ENCODE assay signal across 11 mouse cellular contexts in genomic region chr6:35027257-35027656, GRCm38 (mm10). TPM values are rescaled to one million over a fixed set of nuclear protein-coding genes. Genes with fewer than 3 reads are reported as not detected.
DNase-seq lines count a peak whose midpoint lies in the region; ATAC-seq and TF ChIP-seq lines count a peak whose summit lies in the region.
"Had no signal": no experiment of that assay in that cellular context is flagged by ENCODE, and none has a peak within 500 bp of the region (broad histone marks: within the 10 kb centered on the region; RNA-seq: fewer than 3 reads in every experiment).

No protein-coding gene starts in this region.

- H3K4me1 ChIP-seq in stomach, postnatal 0 days (replicated peaks; ENCODE audit: control insufficient read depth, insufficient read depth): peaks cover 7% of the 10 kb centered on the region

- intact Hi-C loops in gastrocnemius, postnatal 14 days (cut with DNase I; ENCODE audit: low total_unique reads): no loop called here

- peak; percentile 84 for ATAC-seq in stomach, postnatal 0 days (ENCODE audit: low FRiP score, low TSS enrichment)

- TF ChIP-seq EP300 in stomach, postnatal 0 days (optimal IDR thresholded peaks at IDR 0.05): no peak

- H3K9me3 ChIP-seq in stomach, postnatal 0 days (ENCODE audit: control insufficient read depth, low read length): no peaks in the 10 kb centered on the region
- H3K9me3 ChIP-seq: neural tube, embryonic 15.5 days had no signal

- no peak overlapping the region for H3K9ac ChIP-seq in stomach, postnatal 0 days (ENCODE audit: low read length)
- H3K9ac ChIP-seq: neural tube, embryonic 15.5 days had no signal

- WGBS in stomach, postnatal 0 days: 48% methylated on average over 6 of the region's 6 CpGs

- H3K4me2 ChIP-seq in stomach, postnatal 0 days (replicated peaks; ENCODE audit: low read depth): no peak overlapping the region
- H3K4me2 ChIP-seq: neural tube, embryonic 15.5 days had no signal

- TF ChIP-seq CTCF in stomach, postnatal 0 days (IDR thresholded peaks at IDR 0.05; ENCODE audit: low read depth): no peak

- peak overlapping the region; percentile 63; the same call in 1 of the 2 replicates for H3K27ac ChIP-seq in stomach, postnatal 0 days (replicated peaks)
- H3K27ac ChIP-seq: neural tube, embryonic 15.5 days had no signal

- H3K36me3 ChIP-seq in stomach, postnatal 0 days (ENCODE audit: control insufficient read depth, insufficient read depth, low read length): no peaks in the 10 kb centered on the region

- no peak overlapping the region for H3K4me3 ChIP-seq in stomach, postnatal 0 days (ENCODE audit: low read depth, low read length)
- H3K4me3 ChIP-seq: neural tube, embryonic 15.5 days had no signal

- no peaks in the 10 kb centered on the region for H3K27me3 ChIP-seq in stomach, postnatal 0 days (ENCODE audit: control insufficient read depth, insufficient read depth, low read length)
- H3K27me3 ChIP-seq: neural tube, embryonic 15.5 days had no signal

- peak; percentile 15 for DNase-seq in gastrocnemius, postnatal 14 days
- no peak for DNase-seq in gastrocnemius, adult 8-10 months (ENCODE audit: low spot score in 2 of 2)
- peak; percentile 41 for DNase-seq in urinary bladder, postnatal 14 days (ENCODE audit: low spot score)
- no peak for DNase-seq in urinary bladder, postnatal 25 days (ENCODE audit: low spot score)
- DNase-seq in cerebellum, postnatal 10 days: peak; percentile 40 to 44
- peak; percentile 37 for DNase-seq in stomach, postnatal 0 days (ENCODE audit: low spot score)
- DNase-seq in layer of hippocampus, adult 8-10 months (ENCODE audit: low spot score in 2 of 2): no peak
- no peak for DNase-seq in right cerebral cortex, postnatal 36 days (ENCODE audit: low spot score in 2 of 2)
- DNase-seq: adrenal gland, postnatal 14 days; kidney, adult 18-20 months had no signal

RNA-seq across cellular contexts. Expression of gene Slc23a4, which starts 39.1 kb away (rescaled TPM):
- under 1 TPM in 1 of 2 experiments, not detected in 1; 0.11 TPM for total RNA-seq in gastrocnemius, postnatal 14 days (2021)
- total RNA-seq in gastrocnemius, adult 8-10 months (2022): not detected
- 1.5 and 1.6 TPM in 2 replicates for polyA plus RNA-seq in stomach, postnatal 0 days (2015; fragmentation: Nextera tagmentation; extraction: Ambion mirVana)
- 1 to 10 TPM in 3 of 4 experiments, under 1 TPM in 1; 0.87 to 1.6 (median 1.2) TPM for total RNA-seq in layer of hippocampus, adult 8-10 months (2022)

Comparison
In these comparisons a context has a peak if more than half of its experiments do, and no peak if none do; other contexts are left out.
1. DNase-seq: peak in gastrocnemius, postnatal 14 days (single experiment), urinary bladder, postnatal 14 days (single experiment), cerebellum, postnatal 10 days (2 of 2) and stomach, postnatal 0 days (single experiment); none in gastrocnemius, adult 8-10 months (0 of 2), urinary bladder, postnatal 25 days (single experiment), layer of hippocampus, adult 8-10 months (0 of 2) and right cerebral cortex, postnatal 36 days (0 of 2).